Mouse (Mus musculus) MEL (cell line): Measurements from ENCODE around the gene Gyg. TPM values are rescaled to one million over a fixed set of nuclear protein-coding genes. Genes with fewer than 3 reads are reported as not detected.

ENCODE experiments used
- DNase-seq: peaks from one replicate; pipeline ENCODE4 v3.0.0; 2011; ENCODE audit warnings: low read depth, low spot score
- H3K27ac ChIP-seq: 2 replicates; pipeline ENCODE4 v1.5.1; 2012; ENCODE audit warnings: low read depth, mild to moderate bottlenecking, control low read depth, low read length, moderate library complexity; ENCODE audit not compliant: control insufficient read depth
- H3K27me3 ChIP-seq, 2 experiments: fragments of 150-350 bp in 1 of 2; sonication (generic) in 1 of 2; 2 replicates each; pipeline ENCODE4 v1.6.1; 2012; ENCODE audit warnings: low read length in 2 of 2, mild to moderate bottlenecking in 2 of 2, improper control_type of control experiment in 1 of 2, moderate library complexity in 1 of 2; ENCODE audit not compliant: insufficient read depth in 2 of 2, control insufficient read depth in 1 of 2
- H3K36me3 ChIP-seq, 2 experiments: 2 replicates each; pipeline ENCODE4 v1.6.1; 2012 to 2014; ENCODE audit warnings: low read length in 2 of 2, improper control_type of control experiment in 1 of 2, inconsistent platforms in 1 of 2, mild to moderate bottlenecking in 1 of 2; ENCODE audit not compliant: insufficient read depth in 2 of 2, control insufficient read depth in 1 of 2
- H3K4me1 ChIP-seq, 2 experiments: fragments of 150-350 bp in 1 of 2; sonication (generic) in 1 of 2; 2 replicates each; pipeline ENCODE4 v1.6.1; 2012; ENCODE audit warnings: low read length in 2 of 2, improper control_type of control experiment in 1 of 2, mild to moderate bottlenecking in 1 of 2; ENCODE audit not compliant: insufficient read depth in 2 of 2, control insufficient read depth in 1 of 2
- H3K4me3 ChIP-seq, 2 experiments: fragments of 150-350 bp in 1 of 2; sonication (generic) in 1 of 2; 2 replicates each; pipeline ENCODE4 v1.5.1; 2012; ENCODE audit warnings: low read depth in 2 of 2, low read length in 2 of 2, mild to moderate bottlenecking in 2 of 2, moderate library complexity in 2 of 2, control low read depth in 1 of 2, improper control_type of control experiment in 1 of 2; ENCODE audit not compliant: control insufficient read depth in 1 of 2, insufficient read depth in 1 of 2
- H3K79me2 ChIP-seq: 2 replicates; pipeline ENCODE4 v1.6.1; 2012; ENCODE audit warnings: mild to moderate bottlenecking, low read length, moderate library complexity; ENCODE audit not compliant: control insufficient read depth, poor library complexity, insufficient read depth
- H3K9ac ChIP-seq: 2 replicates; pipeline ENCODE4 v1.6.1; 2012; ENCODE audit warnings: low read depth, mild to moderate bottlenecking, control low read depth, low read length, moderate library complexity; ENCODE audit not compliant: control insufficient read depth, poor library complexity, severe bottlenecking
- H3K9me3 ChIP-seq: fragments of 150-350 bp; sonication (generic); replicated peaks from 2 replicates; pipeline ENCODE4 v1.6.1; 2012; ENCODE audit warnings: mild to moderate bottlenecking, low read length, improper control_type of control experiment, moderate library complexity; ENCODE audit not compliant: insufficient read depth
- BHLHE40 ChIP-seq: IDR thresholded peaks from 2 replicates; pipeline ENCODE4 v1.6.1; 2012; ENCODE audit warnings: low read depth, mild to moderate bottlenecking, inconsistent platforms, low read length, improper control_type of control experiment, borderline replicate concordance
- CHD1 ChIP-seq: IDR thresholded peaks from 2 replicates; pipeline ENCODE4 v1.6.1; 2012; ENCODE audit warnings: low read depth, mild to moderate bottlenecking, inconsistent platforms, low read length, improper control_type of control experiment
- CTCF ChIP-seq, 3 experiments: IDR thresholded peaks in 2 of 3; conservative IDR thresholded peaks in 1 of 3; 2 replicates each; pipeline ENCODE4 v1.5.1; 2011 to 2012; ENCODE audit warnings: low read length in 3 of 3, low read depth in 2 of 3, mild to moderate bottlenecking in 2 of 3, improper control_type of control experiment in 1 of 3, inconsistent platforms in 1 of 3, mixed read lengths in 1 of 3, moderate library complexity in 1 of 3; ENCODE audit not compliant: control insufficient read depth in 1 of 3, insufficient read depth in 1 of 3, poor library complexity in 1 of 3, severe bottlenecking in 1 of 3
- ELF1 ChIP-seq: IDR thresholded peaks from 2 replicates; pipeline ENCODE4 v1.6.1; 2014; ENCODE audit warnings: low read depth, mild to moderate bottlenecking, inconsistent platforms, low read length, improper control_type of control experiment, moderate library complexity
- EP300 ChIP-seq, 2 experiments: IDR thresholded peaks; 2 replicates each; pipeline ENCODE4 v1.6.1; 2011; ENCODE audit warnings: improper control_type of control experiment in 2 of 2, low read length in 2 of 2, low read depth in 1 of 2, mild to moderate bottlenecking in 1 of 2
- GATA1 ChIP-seq: IDR thresholded peaks from 2 replicates; pipeline ENCODE4 v1.6.1; 2011; ENCODE audit warnings: low read depth, low read length, improper control_type of control experiment
- JUND ChIP-seq: IDR thresholded peaks from 2 replicates; pipeline ENCODE4 v1.6.1; 2011; ENCODE audit warnings: low read depth, mild to moderate bottlenecking, improper control_type of control experiment, low read length
- MAX ChIP-seq: IDR thresholded peaks from 2 replicates; pipeline ENCODE4 v1.6.1; 2011; ENCODE audit warnings: low read length, improper control_type of control experiment
- MXI1 ChIP-seq: IDR thresholded peaks from 2 replicates; pipeline ENCODE4 v1.6.1; 2011; ENCODE audit warnings: mild to moderate bottlenecking, low read depth, low read length, improper control_type of control experiment
- RAD21 ChIP-seq: IDR thresholded peaks from 2 replicates; pipeline ENCODE4 v1.6.1; 2011; ENCODE audit warnings: mild to moderate bottlenecking, low read depth, low read length, improper control_type of control experiment
- SIN3A ChIP-seq: IDR thresholded peaks from 2 replicates; pipeline ENCODE4 v1.6.1; 2012; ENCODE audit warnings: low read length, improper control_type of control experiment, inconsistent platforms
- SMC3 ChIP-seq: IDR thresholded peaks from 2 replicates; pipeline ENCODE4 v1.6.1; 2011; ENCODE audit warnings: low read depth, low read length, improper control_type of control experiment
- TAL1 ChIP-seq: IDR thresholded peaks from 2 replicates; pipeline ENCODE4 v1.6.1; 2012; ENCODE audit warnings: mild to moderate bottlenecking, inconsistent platforms, low read length, moderate library complexity, mixed read lengths
- USF1 ChIP-seq: IDR thresholded peaks from 2 replicates; pipeline ENCODE4 v1.6.1; 2014; ENCODE audit warnings: low read depth, mild to moderate bottlenecking, inconsistent platforms, low read length, improper control_type of control experiment, moderate library complexity
- USF2 ChIP-seq, 2 experiments: IDR thresholded peaks; 2 replicates each; pipeline ENCODE4 v1.6.1; 2011 to 2012; ENCODE audit warnings: improper control_type of control experiment in 2 of 2, low read length in 2 of 2, borderline replicate concordance in 1 of 2, inconsistent platforms in 1 of 2, low read depth in 1 of 2, mild to moderate bottlenecking in 1 of 2; ENCODE audit not compliant: insufficient read depth in 1 of 2
- ZC3H11A ChIP-seq: IDR thresholded peaks from 2 replicates; pipeline ENCODE4 v1.6.1; 2012; ENCODE audit warnings: low read depth, mild to moderate bottlenecking, inconsistent platforms, low read length, improper control_type of control experiment
- ZNF384 ChIP-seq: IDR thresholded peaks from 2 replicates; pipeline ENCODE4 v1.6.1; 2012; ENCODE audit warnings: low read depth, mild to moderate bottlenecking, inconsistent platforms, low read length, improper control_type of control experiment
- polyA plus RNA-seq, 2 experiments: library from polyadenylated mRNA; stranded (reverse) in 1 of 2; unstranded in 1 of 2; fragments of >175 nt in 1 of 2; fragments of >200 nt in 1 of 2; gene quantifications; 2 replicates each; pipeline versions ENCODE4 v1.2.1 to v1.2.4; 2012; ENCODE audit warnings: low replicate concordance in 2 of 2, low read depth in 1 of 2; ENCODE audit not compliant: insufficient read length in 2 of 2, insufficient read depth in 1 of 2, missing spikeins in 1 of 2
- total RNA-seq: library from RNA; depleted of rRNA; stranded (reverse); fragments of 300-350 nt; gene quantifications from 2 replicates; pipeline ENCODE4 v1.2.3, GENCODE M21; 2012

Gyg gene
- total and polyA plus RNA-seq, 3 experiments = 23.8 to 207 (median 41.0) TPM

- TF ChIP-seq JUND (no peak), TAL1 (no peak), ELF1 (peak; percentile 45; the same call in 1 of the 2 replicates)
Measured at GRCm38 (mm10) chr3:20154531-20155367, at the start of gene Gyg (continued).

- H3K4me1 ChIP-seq = peaks cover 0 to 8% of the 10 kb centered on the region in 2 experiments; a peak in 2 of 4 replicates
- peaks cover 0 to 5% of the 10 kb centered on the region in 2 experiments; a peak in 2 of 4 replicates for H3K36me3 ChIP-seq
- H3K9me3 ChIP-seq = no peaks in the 10 kb centered on the region
- peak; percentile 75 for DNase-seq
- H3K79me2 ChIP-seq = no peaks in the 10 kb centered on the region
- no peak overlapping the region for H3K9ac ChIP-seq
- H3K4me3 ChIP-seq = no peak overlapping the region
- H3K27me3 ChIP-seq = no peaks in the 10 kb centered on the region; a peak in 1 of 4 replicates
- TF ChIP-seq SIN3A = peak; percentile 42; the same call in 1 of the 2 replicates
- peak; percentile 85 for TF ChIP-seq SMC3
- TF ChIP-seq MAX = no peak
- peak; percentile 52; the same call in 1 of the 2 replicates for TF ChIP-seq ZNF384
- TF ChIP-seq CTCF (IDR thresholded peaks at IDR 0.05 in 2 of 3, conservative IDR thresholded peaks at IDR 0.05 in 1 of 3; ENCODE audit: control insufficient read depth in 1 of 3, insufficient read depth in 1 of 3, low read depth in 2 of 3, low read length in 3 of 3, poor library complexity in 1 of 3, severe bottlenecking in 1 of 3) = peak; percentile 61 to 86 (median 85)
- TF ChIP-seq CHD1 = no peak
- peak; percentile 81 for TF ChIP-seq RAD21
- peak; percentile 36; the same call in 1 of the 2 replicates for TF ChIP-seq BHLHE40
- TF ChIP-seq ZC3H11A = peak; percentile 78
- H3K27ac ChIP-seq = no peak overlapping the region
Measured at GRCm38 (mm10) chr3:20198869-20199268, 43.8 kb upstream of the Gyg start.

DNA sequence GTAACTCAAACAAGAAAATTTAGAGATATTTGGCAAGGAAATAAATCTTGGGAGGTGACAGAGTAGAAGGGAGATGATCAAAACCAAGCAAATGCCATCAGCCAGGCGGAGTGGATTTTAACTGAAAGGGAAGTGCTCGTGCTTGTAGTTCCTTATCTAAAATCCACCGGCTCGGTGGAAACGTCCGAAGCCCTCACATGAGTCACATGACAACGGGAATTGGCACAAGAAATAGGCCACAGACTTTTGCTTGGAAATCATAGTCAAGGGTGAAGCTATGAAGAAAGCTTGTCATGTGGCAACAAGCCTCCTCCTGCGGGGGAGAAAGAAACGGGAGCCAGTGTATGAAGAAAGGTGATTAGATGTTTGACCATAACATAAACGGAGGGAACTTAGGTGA lies 42.8 kb upstream of the Gyg start:
- H3K27me3 ChIP-seq = no peaks in the 10 kb centered on the region; a peak in 1 of 4 replicates
- H3K4me3 ChIP-seq = peak overlapping the region; percentile 3 to 20; a peak in 3 of 4 replicates
- DNase-seq = peak; percentile 65
- peak; percentile 38; the same call in 1 of the 2 replicates for TF ChIP-seq MXI1
- peak; percentile 88 for TF ChIP-seq USF1
- no peak for TF ChIP-seq SMC3
- peak in 1 of 2 experiments; percentile 58; a peak in 2 of 4 replicates for TF ChIP-seq EP300 (IDR thresholded peaks at IDR 0.05; ENCODE audit: low read depth in 1 of 2, low read length in 2 of 2)
- TF ChIP-seq USF2 (IDR thresholded peaks at IDR 0.05; ENCODE audit: borderline replicate concordance in 1 of 2, insufficient read depth in 1 of 2, low read depth in 1 of 2, low read length in 2 of 2) = 0 out of 4 replicates have a peak, but pooled peaks of 1 of the 2 experiments have one; percentile 33
- 0 out of 2 replicates have a peak, but pooled peaks have one; percentile 35 for TF ChIP-seq GATA1
- TF ChIP-seq SIN3A = no peak; the same call in 1 of the 2 replicates
- peak; percentile 81 for TF ChIP-seq BHLHE40
- TF ChIP-seq MAX = 0 out of 2 replicates have a peak, but pooled peaks have one; percentile 40
- TF ChIP-seq, all 39 proteins: peak for 7
- H3K27ac ChIP-seq = peak overlapping the region; percentile 29; the same call in 1 of the 2 replicates
- H3K9me3 ChIP-seq = no peaks in the 10 kb centered on the region
- H3K79me2 ChIP-seq = no peaks in the 10 kb centered on the region
- peaks cover 0 to 8% of the 10 kb centered on the region in 2 experiments; a peak in 2 of 4 replicates for H3K4me1 ChIP-seq
- H3K9ac ChIP-seq = 0 out of 2 replicates have a peak overlapping the region, but pooled peaks have one; percentile 4
- H3K36me3 ChIP-seq = peaks cover 0 to 5% of the 10 kb centered on the region in 2 experiments; a peak in 2 of 4 replicates
